Mouse (Mus musculus): ENCODE data around the gene Cmtm5. TPM values are rescaled to one million over a fixed set of nuclear protein-coding genes. Genes with fewer than 3 reads are reported as not detected.

The Cmtm5 gene
- polyA plus RNA-seq, 1 experiment from 2014 or later: 2.2 TPM

DNA sequence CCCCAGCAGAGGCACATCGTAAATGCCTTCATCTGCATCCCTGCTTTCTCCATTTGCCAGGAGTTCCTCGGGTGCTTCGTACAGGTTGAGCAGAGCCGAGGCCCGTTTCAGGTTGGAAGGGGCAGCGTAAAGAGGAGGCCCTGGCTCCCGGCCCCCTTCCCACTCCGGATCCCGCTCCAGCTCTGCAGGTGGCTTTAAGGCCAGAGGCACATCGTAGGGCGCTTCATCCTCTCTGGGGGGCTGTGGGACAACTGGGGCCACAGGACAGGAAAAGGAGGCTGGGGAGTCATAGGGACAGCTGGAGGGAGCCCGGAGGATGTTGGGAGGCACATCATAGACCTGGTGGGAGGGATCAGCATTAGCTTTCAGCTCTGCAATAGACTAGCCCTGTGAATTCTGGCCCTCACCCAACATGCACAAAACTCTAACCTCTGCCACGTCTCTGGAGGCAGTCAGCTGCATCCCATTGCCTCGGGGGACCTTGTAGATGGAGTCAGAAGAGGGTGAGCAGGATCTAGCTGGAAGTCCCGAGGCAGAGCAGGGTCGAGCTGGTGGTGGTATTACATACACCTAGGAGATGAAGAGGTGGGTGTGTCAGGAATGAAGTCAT is 15.9 kb upstream of the Cmtm5 start:
- H3K9me3 ChIP-seq: peaks cover 19% of the 10 kb centered on the region
- no peak overlapping the region for H3K9ac ChIP-seq (replicated peaks)
- WGBS: 95% methylated on average over 16 of the region's 16 CpGs
- H3K36me3 ChIP-seq: peaks cover 62% of the 10 kb centered on the region
- no peak overlapping the region for H3K27ac ChIP-seq (replicated peaks)
- no peak for ATAC-seq (ENCODE audit: low FRiP score, low read depth)
- peaks cover 16% of the 10 kb centered on the region for H3K4me1 ChIP-seq
- no peak overlapping the region for H3K4me2 ChIP-seq (replicated peaks)
- H3K27me3 ChIP-seq: no peaks in the 10 kb centered on the region
- no peak overlapping the region for H3K4me3 ChIP-seq

DNA sequence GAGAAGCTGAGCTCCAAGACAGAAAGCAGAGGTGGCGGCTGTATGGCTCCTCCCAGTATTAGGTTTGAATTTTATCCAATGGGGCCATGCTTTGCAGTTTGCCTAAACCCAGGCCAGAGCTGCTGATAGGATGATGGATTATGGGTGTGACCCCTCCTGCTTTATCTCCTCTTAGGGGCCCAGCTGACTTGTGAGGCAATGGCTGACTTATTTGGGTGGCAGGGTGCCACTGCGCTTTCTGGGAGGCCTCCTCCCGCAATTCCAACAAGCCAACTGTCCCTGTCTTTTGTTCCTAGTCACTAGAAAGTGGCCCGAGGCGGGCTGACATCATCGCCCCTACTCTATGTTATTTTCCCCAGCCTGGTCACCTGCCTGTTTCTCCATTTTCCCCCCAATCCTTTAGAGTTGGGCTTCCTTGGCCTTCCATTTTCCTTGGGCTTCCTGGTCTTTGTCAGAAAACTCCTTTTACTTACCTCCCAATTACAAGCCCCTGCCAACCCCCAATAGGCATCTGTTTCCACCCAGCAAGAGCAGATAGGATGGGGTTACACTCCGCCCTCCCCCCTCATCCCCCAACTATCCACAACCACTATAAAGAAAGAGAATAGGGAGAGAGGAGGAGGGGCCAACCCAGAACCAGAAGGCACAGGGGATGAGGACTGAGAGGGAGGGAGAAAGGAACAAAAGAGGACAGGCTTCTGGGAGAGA is 11.3 kb upstream of the Cmtm5 start:
- Histone ChIP-seq H3K9ac (replicated peaks) (peak overlapping the region; percentile 78), H3K4me2 (replicated peaks) (peak overlapping the region; percentile 89), H3K4me1 (peaks cover 38% of the 10 kb centered on the region), H3K27ac (replicated peaks) (peak overlapping the region; percentile 98), H3K9me3 (peaks cover 19% of the 10 kb centered on the region), H3K27me3 (peaks cover 4% of the 10 kb centered on the region; the same call in 1 of the 2 replicates), H3K4me3 (peak overlapping the region; percentile 53), H3K36me3 (peaks cover 26% of the 10 kb centered on the region)
- peak; percentile 63 for ATAC-seq (ENCODE audit: low FRiP score, low read depth)
- 6% methylated on average over 7 of the region's 7 CpGs for WGBS

DNA sequence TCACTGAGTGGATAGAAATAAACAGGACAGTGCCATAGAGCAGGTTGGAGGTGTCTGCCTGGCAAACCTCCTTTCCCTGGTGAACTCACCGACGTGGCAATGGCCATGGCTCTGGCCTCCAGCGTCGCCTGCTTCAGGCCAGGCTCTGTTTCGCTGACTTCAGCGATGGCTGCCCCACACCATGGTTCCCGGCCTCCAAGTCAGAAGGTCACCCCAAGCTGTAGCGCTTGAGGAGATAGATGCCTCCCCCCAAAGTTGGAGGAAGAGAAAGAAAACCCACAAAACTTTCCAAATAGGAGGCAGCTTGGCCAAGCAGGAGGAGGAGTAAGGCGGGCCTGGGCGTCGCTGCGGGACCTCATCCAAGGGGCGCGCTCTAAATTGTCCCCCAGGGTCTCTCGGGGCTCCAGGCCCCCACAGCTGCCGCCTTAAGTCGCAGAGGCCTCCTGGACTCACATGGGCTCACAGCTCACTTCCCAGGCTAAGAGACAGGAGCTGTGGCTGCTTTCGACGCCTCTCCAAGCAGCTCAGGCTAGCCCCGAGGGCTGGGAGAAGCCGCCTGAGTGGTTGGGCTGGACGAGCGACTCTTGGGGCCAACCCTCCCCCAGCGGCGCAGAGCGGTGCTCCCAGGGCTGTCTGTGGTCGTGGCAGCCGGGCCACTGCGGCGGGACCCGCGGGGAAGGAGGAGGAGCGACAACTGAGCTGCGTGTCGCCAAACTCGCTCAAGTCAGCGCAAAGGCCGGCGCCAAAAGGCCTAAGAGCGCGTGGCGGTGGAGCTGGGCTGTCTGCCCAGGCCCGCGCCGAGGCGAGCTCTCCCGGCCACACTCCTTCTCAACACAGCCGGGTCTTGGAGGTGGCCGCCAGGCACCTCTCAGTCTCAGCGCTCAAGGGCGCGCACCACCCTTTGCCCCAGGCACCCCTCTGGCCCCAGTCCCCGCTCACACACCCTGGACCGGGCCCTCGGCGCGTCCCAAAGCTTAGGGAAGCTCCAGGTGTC is 10.4 kb upstream of the Cmtm5 start, which contains the start of gene Efs:
Gene Efs, minus strand, starts transcription at position 778 of the 994 bp plus-strand sequence.
- H3K4me3 ChIP-seq: peak within 1 kb of the TSS; percentile 53
- H3K27me3 ChIP-seq: peaks cover 11% of the 10 kb centered on the region; the same call in 1 of the 2 replicates
- H3K27ac ChIP-seq (replicated peaks): peak within 1 kb of the TSS; percentile 98
- 2% methylated on average over 55 of the region's 57 CpGs for WGBS
- peak within 1 kb of the TSS; percentile 89 for H3K4me2 ChIP-seq (replicated peaks)
- ATAC-seq (ENCODE audit: low FRiP score, low read depth): peak; percentile 59
- peaks cover 41% of the 10 kb centered on the region for H3K4me1 ChIP-seq
- H3K9me3 ChIP-seq: peaks cover 18% of the 10 kb centered on the region
- peaks cover 18% of the 10 kb centered on the region for H3K36me3 ChIP-seq
- H3K9ac ChIP-seq (replicated peaks): peak within 1 kb of the TSS; percentile 78

DNA sequence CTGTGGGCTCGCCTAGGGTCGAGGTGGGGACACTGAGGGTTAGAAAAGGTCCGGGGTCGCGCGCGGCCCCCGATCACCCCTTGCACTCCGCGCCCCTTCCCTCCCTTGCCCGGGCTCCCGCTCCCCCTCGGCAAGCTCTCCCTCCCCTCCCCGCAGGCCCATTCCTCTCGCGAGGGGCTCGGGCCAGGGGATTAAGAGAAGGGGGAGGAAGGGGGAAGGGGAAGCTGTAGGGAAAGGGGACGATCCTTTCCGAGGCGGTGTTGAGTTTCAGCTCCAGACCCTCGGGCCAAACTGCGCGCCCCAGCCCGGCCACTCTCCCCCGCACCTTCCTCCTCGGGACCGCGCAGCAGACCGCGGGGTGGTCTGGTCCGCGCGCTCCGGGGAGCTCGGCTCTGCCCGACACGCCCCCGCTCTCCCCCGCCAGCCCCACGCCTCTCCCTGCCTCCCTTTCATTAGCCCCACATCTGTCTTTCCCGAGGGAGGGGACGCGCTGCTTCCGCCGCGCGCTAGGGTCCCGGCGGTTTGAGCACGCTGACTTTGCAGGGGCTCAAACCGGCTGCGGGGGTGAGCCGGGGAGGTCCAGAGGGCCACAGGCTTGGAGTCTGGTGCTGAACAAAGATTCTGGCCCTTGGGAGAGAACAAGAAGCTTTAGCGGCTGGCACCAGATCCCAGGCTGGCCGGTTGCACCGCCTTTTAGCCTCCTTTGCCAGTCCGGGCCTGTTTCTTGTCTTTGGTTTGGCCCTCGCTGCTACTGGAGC is 9.5 kb upstream of the Cmtm5 start:
- WGBS: under 1% methylated on average over 36 of the region's 58 CpGs
- Histone ChIP-seq H3K9me3 (peaks cover 9% of the 10 kb centered on the region; the same call in 1 of the 2 replicates), H3K4me2 (replicated peaks) (peak overlapping the region; percentile 89), H3K27ac (replicated peaks) (peak overlapping the region; percentile 98), H3K9ac (replicated peaks) (peak overlapping the region; percentile 78), H3K4me3 (peak overlapping the region; percentile 53), H3K36me3 (peaks cover 8% of the 10 kb centered on the region), H3K4me1 (peaks cover 44% of the 10 kb centered on the region), H3K27me3 (peaks cover 11% of the 10 kb centered on the region; the same call in 1 of the 2 replicates)
- peak; percentile 78 for ATAC-seq (ENCODE audit: low FRiP score, low read depth)

DNA sequence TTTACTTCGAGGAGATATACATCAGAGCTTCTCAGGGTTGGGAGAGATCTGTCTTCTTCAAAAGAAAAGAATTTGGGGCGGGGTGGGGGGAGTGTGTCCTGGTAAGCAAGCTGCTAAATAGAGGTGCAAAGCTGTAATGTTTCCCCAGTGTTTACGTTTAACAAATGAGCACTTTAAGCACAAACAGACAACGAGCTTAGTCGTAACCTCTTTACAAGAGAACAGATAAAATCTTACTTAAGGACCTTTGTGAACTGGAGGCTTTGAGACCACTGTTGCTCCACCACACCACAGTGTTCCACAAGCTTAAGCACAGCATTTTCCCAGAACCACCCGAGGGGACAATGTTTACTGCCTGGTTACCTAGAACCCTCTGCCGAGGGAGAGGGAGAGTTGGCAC is 8.8 kb upstream of the Cmtm5 start:
- Histone ChIP-seq H3K4me3 (peak overlapping the region; percentile 53), H3K9ac (replicated peaks) (peak overlapping the region; percentile 78), H3K27me3 (peaks cover 11% of the 10 kb centered on the region; the same call in 1 of the 2 replicates), H3K4me1 (peaks cover 46% of the 10 kb centered on the region), H3K9me3 (peaks cover 2% of the 10 kb centered on the region; the same call in 1 of the 2 replicates), H3K4me2 (replicated peaks) (peak overlapping the region; percentile 89), H3K36me3 (peaks cover 1% of the 10 kb centered on the region; the same call in 1 of the 2 replicates), H3K27ac (replicated peaks) (peak overlapping the region; percentile 98)
- WGBS: 11% methylated on average over 7 of the region's 7 CpGs
- no peak for ATAC-seq (ENCODE audit: low FRiP score, low read depth)

DNA sequence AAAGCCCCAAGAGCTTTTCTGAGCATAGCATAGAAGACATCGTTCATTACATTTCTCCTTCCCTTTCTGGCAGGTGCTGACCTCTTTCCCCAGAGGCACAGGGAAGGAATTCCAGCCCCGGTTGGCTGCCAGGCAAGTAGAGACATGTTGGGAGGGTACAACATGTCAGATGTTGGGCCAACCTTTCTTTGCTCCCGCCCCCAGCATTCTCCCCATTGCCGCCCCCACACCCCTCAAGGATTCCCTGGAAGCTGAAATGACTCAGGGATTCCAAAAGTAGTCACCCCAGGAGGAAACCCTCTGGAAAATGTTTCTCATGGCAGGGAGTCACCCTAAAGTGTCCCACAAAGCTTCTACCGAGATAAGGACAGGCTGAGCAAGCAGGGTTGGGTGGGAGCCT is 6.3 kb upstream of the Cmtm5 start:
- ATAC-seq (ENCODE audit: low FRiP score, low read depth): no peak
- Histone ChIP-seq H3K27me3 (peaks cover 11% of the 10 kb centered on the region; the same call in 1 of the 2 replicates), H3K4me1 (peaks cover 39% of the 10 kb centered on the region), H3K4me3 (no peak overlapping the region), H3K27ac (replicated peaks) (no peak overlapping the region), H3K36me3 (no peaks in the 10 kb centered on the region), H3K4me2 (replicated peaks) (no peak overlapping the region), H3K9me3 (no peaks in the 10 kb centered on the region), H3K9ac (replicated peaks) (no peak overlapping the region)
- WGBS: 79% methylated on average over 5 of the region's 5 CpGs

DNA sequence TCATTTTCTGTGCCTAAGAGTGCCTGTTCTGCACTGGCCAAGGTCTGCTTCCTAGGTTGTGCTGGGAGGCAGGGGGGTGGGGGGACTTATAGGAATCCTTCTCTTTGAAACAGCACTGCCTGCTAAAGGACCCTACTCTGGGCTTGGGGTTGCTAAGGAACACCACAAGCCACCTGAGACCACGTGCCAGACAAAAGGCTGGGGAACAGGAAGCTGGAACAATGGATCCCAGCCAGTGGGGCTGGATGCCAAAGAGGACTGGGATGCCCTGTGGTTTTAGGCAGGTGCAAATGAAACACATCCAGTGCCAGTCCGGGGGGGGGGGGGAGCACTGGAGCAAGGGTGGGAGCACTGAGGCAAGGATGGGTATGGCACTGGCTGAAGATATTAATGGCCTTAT is 5.6 kb upstream of the Cmtm5 start:
- no peak overlapping the region for H3K4me2 ChIP-seq (replicated peaks)
- H3K9me3 ChIP-seq: no peaks in the 10 kb centered on the region
- peaks cover 33% of the 10 kb centered on the region for H3K4me1 ChIP-seq
- no peaks in the 10 kb centered on the region for H3K36me3 ChIP-seq
- H3K4me3 ChIP-seq: no peak overlapping the region
- H3K9ac ChIP-seq (replicated peaks): no peak overlapping the region
- ATAC-seq (ENCODE audit: low FRiP score, low read depth): no peak
- WGBS: 31% methylated on average over 2 of the region's 2 CpGs
- H3K27ac ChIP-seq (replicated peaks): no peak overlapping the region
- H3K27me3 ChIP-seq: peaks cover 11% of the 10 kb centered on the region; the same call in 1 of the 2 replicates

DNA sequence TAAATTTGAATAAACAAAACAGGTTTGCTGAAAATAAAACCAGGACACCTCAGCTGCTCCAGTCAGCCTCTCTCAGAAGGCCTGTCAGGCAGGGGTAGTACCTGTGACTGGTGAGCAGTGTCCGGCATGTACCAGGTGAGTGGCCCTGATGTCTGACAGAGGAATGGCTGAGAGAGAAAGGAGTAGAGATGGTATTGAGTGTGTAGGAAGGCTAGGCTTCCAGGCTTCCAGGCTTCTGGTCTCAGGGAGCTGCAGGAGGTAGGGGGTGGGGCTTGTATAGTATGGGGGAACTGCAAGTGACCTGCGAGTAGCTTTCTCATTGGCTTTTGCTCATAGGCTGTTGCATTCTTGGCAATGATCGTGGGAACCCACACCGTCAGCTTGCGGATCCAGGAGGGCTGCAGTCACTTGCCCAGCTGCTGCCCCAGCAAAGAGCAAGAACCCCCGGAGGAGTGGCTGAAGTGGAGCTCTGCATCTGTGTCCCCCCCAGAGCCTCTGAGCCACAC is 3.4 kb upstream of the Cmtm5 start, which contains the start of gene Il25:
Gene Il25, plus strand, starts transcription at position 51 of the 506 bp plus-strand sequence.
- Histone ChIP-seq H3K9ac (replicated peaks) (no peak within 1 kb of the TSS), H3K36me3 (no peaks in the 10 kb centered on the region), H3K4me1 (peaks cover 23% of the 10 kb centered on the region), H3K4me2 (replicated peaks) (no peak within 1 kb of the TSS), H3K27ac (replicated peaks) (no peak within 1 kb of the TSS), H3K27me3 (peaks cover 11% of the 10 kb centered on the region; the same call in 1 of the 2 replicates), H3K9me3 (no peaks in the 10 kb centered on the region), H3K4me3 (no peak within 1 kb of the TSS)
- WGBS: 38% methylated on average over 6 of the region's 6 CpGs
- no peak for ATAC-seq (ENCODE audit: low FRiP score, low read depth)

DNA sequence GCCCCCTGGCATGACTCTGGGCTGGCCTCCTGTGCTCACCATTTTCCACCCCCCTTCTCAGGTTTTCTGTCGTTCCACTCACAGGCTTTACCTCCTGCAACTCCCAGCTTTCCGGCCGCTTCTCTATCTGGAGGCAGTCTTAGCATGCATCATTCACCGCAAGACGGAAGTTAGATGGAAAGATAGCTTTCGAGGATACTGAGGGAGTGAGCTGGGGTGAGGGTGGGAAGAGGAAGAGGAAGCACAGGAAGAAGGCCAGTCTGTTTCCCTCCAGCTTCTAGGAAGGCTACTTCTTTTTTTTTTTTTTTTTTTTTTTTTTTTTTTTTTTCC is 735 bp downstream of the Cmtm5 start:
- WGBS: 73% methylated on average over 6 of the region's 6 CpGs
- no peak overlapping the region for H3K4me3 ChIP-seq

DNA sequence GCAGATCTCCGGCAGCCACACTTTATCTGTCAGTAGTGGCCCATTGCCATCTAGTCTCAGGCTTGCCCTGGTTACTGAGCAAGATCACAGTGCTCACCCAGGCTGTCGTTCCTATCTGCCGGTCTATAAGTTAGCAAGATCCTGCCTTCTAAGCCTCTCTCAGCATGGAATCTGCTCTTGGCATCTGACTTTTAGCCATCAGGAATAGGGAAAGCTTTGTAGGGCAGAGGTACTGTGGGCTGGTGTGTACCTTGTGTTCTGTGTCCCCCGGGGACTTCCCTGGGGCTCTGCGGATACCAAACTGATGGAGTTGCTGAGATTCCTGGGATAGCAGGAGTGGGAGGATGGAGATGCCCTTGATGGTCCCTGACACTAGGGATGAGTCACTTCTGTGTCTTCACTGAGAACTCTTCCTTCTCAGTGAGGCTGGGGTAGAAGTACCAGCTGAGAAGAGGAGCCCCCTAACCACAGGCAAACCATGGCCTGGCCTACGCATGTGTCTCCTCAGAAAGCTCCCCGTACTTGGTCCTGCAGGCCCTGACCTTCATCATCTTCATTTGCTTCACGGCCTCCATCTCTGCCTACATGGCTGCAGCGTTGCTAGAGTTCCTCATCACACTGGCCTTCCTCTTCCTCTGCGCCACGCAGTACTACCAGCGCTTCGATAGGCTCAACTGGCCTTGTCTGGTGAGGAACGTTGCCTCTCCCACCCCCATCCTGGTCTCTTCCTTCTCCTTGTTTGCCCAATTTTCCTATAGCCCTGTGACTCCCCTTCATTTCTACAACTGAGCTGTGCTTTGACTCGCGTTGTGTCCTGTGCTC is 1.5 kb downstream of the Cmtm5 start:
- ATAC-seq (ENCODE audit: low FRiP score, low read depth): no peak
- Histone ChIP-seq H3K9ac (replicated peaks) (no peak overlapping the region), H3K27me3 (no peaks in the 10 kb centered on the region), H3K4me1 (peaks cover 15% of the 10 kb centered on the region), H3K4me2 (replicated peaks) (no peak overlapping the region), H3K4me3 (no peak overlapping the region), H3K27ac (replicated peaks) (no peak overlapping the region; the same call in 1 of the 2 replicates), H3K9me3 (no peaks in the 10 kb centered on the region), H3K36me3 (no peaks in the 10 kb centered on the region)
- 92% methylated on average over 16 of the region's 16 CpGs for whole genome bisulfite sequencing

More for the DNA sequence above, 735 bp downstream of the Cmtm5 start:
- H3K36me3 ChIP-seq: no peaks in the 10 kb centered on the region
- no peaks in the 10 kb centered on the region for H3K9me3 ChIP-seq
- peaks cover 15% of the 10 kb centered on the region for H3K4me1 ChIP-seq
- no peak overlapping the region for H3K4me2 ChIP-seq (replicated peaks)
- no peaks in the 10 kb centered on the region for H3K27me3 ChIP-seq
- peak overlapping the region; percentile 31; the same call in 1 of the 2 replicates for H3K9ac ChIP-seq (replicated peaks)
- H3K27ac ChIP-seq (replicated peaks): no peak overlapping the region; the same call in 1 of the 2 replicates
- ATAC-seq (ENCODE audit: low FRiP score, low read depth): no peak
